Mouse (Mus musculus) CD4-positive, CD25-positive, alpha-beta regulatory T cell, adult 2 months (primary cell): ENCODE results near the gene Rhpn2.

Experiments used
- DNase-seq: peaks from one replicate; pipeline ENCODE4 v3.0.0-alpha.2; 2012; ENCODE audit warnings: low read depth, low spot score

Gene Rhpn2

DNA sequence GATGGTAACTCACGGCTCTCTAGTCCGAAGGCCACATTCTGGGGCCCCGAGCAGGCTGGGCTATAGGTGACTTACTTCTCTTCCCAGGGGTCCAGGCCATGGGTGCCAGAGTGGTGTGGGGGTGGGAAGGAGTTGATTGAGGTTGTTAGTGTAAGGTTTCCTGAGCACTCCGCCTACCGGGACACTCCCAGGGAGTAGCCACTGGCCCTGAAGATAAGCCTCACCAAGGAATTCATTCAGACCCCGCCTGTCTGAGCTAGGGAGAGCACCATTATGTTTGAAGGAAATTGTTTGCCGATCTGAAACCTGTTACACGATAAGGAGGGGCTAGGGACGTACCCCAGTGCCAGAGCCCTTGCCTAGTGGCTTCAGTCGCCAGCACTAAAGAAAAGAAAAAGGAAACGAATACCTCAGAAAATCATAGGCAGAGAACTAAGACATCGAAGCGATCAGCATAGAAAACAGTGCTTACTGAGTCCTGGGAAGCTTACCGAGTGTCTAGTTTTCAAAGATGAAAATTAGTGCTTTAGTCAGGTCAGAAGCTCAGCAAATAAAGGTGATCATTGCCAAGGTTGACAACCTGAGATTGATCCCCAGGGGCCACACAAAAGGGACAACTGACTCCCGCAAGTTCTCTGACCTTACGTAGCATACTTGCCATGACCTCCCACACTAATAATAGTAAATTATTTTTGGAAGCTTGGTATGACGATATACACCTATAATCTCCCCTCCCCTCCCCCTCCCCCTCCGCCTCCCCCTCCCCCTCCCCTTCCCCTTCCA, 14.1 kb downstream of the Rhpn2 start:
- DNase-seq = no peak

DNA sequence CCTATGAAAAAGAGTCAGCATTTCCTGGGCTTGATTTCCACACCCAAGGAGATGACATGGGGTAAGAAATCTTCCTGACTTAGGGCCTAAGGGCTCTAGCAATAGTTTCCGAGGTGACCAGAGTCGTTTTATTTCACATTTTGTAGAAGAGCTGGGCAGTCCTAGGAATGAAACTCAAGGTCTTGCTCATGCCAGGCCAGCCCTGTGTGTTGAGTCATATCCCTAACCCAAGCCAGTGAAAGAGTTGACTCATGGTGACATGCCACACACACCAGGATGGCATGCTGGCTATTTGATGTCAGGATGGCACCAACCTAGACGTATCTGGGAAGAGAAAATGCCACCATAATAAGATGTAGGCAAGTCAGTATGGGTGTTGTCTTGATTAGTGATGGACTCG, 15.1 kb downstream of the Rhpn2 start:
- no peak for DNase-seq

DNA sequence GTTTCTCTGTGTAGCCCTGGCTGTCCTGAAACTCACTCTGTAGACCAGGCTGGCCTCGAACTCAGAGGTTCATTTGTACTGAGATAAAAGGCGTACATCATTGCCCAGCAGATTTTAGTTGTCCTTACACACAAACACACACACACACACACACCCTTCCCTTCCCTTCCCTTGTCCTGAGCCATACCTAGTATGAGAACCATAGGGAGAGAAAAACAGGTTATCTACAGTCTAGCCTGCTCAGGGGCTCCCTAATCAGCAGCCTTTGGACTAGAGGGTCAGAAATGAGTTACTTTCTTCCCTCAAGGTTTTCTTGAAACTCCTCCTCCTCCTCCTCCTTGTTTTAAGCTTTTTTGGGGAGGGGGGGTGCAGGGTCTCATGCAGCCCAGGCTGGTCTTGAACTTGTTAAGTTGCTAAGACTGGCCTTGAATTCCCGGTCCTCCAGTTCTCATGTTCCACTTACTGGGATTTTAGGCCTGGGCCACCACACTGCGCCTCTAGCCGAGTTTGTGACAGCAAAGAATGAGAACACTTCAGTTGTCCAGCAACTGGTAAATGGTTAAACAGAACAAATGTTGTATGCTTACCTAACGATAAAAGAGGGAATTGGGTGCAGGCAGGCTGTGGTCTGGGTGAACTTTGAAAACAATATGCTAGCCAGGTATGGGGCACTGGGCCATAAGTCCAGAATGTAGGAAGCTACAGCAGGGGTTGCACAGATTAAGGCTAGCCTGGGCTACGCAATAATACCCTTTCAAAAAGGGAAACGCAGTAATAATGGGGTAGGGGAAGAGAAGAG, 16.1 kb downstream of the Rhpn2 start:
- DNase-seq = no peak

GRCm38 (mm10) chr7:35351155-35351554, 17.2 kb downstream of the Rhpn2 start:
- no peak for DNase-seq

DNA sequence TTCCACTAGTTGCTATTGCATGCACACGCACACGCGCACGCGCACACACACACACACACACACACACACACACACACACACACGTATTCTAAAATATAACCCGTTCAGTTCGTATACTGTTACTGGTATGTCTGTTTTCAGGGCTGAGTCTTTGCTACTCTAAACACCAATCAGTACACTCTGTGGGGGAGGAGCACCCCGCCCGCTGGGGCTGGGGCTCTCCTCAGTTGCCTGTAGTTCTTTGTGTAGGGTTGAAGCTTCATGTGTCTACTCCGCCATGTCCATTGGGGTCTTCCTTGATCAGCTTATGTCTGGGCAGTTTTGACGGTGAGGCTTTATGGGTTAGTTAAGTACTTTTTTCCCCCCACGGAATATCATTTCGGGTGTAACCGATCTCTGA, 19.3 kb downstream of the Rhpn2 start:
- no peak for DNase-seq

GRCm38 (mm10) chr7:35355303-35355872, 21.4 kb downstream of the Rhpn2 start:
- no peak for DNase-seq

DNA sequence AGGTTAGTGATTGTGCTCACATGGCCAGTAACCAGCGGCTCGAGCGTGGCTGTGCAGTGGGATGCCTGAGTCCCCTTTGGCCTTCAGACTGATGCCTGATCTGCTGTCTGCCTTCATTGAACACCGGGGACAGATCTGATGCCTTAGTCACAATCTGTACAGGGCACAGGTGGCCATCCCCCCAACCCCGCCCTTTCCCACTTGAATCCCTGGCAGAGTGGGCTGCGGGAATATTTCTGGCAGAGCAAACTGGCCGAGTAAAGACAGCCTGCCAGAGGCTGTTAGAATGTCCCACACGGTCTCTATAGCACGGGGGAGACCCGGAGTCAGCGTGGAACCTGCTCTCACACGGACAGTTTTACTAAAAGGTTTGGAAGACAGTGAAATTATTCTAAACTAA, 23.7 kb downstream of the Rhpn2 start:
- DNase-seq = no peak

DNA sequence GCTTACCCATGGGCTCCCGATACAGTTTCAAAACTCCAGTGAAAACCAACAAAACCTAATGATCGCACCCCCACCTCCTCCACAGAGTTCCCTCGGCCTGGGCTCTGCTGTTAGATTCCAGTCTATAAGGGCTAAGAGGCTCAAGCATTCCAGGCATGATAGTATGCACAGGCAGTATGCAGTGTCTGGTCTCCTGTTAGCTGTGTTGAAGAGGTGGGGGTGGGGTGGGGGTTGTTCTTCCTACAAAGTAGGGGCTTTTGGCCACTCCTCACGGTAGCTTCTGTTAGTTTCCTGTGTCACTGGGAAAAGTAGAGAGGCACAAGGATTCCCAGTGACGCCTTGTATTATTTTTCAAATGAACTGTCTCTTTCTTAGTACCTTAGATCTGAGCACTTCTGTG, 28.3 kb downstream of the Rhpn2 start:
- no peak for DNase-seq

DNA sequence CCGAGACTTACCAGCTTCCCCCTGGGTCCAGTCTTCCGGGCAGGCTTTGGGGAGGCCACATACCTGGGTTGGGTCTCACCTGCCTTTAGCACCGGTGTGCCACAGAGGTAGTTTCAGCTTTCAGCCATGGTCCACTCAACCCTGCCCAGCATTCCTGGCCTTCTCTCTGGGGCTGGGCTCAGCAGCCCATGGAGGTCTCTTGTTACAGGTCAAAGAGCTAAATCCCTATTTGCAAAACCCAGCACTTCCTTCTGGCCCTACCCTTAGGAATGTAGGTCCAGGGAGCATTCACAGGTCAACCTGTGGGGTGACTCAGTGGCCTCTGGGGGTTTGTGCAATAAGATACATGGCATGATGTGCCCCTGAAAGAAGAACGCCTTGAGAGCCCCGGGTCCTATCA, 28.9 kb downstream of the Rhpn2 start:
- DNase-seq = no peak

DNA sequence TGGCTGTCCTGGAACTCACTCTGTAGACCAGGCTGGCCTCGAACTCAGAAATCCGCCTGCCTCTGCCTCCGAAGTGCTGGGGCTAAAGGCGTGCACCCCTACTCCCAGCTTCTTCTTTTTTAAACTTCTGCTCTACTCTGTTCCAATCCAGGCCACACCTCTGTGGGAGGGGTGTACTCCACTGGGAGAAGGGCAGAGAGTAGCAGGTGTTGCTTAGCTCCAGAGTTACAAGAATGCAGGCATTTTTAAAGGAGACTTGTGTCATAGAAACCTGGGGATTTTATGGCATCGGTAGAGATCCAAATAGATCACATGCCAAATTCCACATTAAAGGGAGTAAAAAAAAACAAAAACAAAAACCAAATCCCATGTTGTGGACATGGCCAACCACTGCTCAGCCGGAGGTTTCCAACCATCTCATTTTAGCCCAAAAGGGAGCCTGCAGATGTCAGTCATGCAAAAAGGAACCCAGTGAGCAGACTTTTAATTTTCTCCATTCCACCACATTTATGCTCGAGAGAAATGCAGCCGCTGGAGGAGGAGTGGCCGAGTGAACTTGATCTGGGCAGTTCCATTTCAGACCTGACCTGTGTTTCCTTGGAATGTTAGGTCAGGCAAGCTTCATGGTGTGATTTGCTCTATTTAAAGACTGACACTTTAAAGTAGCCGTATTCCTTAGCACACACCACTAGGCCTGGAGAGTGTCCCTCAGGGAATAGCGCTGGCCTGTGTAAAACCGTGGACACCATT, 31.4 kb downstream of the Rhpn2 start:
- DNase-seq = no peak

GRCm38 (mm10) chr7:35371096-35371495, 37.1 kb downstream of the Rhpn2 start:
- DNase-seq = no peak

DNA sequence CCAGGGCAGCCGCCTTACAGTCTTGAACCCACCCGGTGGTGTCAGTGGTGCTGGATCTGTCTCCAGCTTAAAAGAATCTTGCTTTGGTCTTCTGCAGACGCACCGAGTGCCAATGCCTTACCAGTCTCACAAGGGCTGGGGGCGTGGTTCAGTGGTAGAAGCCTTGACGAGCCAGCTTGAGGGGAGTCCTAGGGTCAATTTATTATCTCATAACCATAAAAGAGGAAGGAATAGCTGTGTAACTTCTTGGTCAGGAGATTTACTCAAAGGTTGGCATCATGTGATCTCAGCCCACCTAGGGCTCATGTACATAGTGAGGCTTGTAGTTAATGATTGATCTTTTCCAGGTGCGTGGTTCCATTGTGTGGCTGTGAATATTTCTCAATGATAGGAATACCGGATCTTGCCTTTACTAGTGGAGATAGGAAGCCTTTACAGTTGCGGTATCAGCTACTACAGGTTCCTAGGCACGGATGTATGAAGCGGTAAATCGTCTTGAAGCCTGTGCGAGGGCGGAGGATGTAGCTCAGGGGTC, 38.6 kb downstream of the Rhpn2 start:
- no peak for DNase-seq

GRCm38 (mm10) chr7:35373146-35373989, 39.4 kb downstream of the Rhpn2 start:
- no peak for DNase-seq

GRCm38 (mm10) chr7:35374265-35374664, 40.3 kb downstream of the Rhpn2 start:
- no peak for DNase-seq

DNA sequence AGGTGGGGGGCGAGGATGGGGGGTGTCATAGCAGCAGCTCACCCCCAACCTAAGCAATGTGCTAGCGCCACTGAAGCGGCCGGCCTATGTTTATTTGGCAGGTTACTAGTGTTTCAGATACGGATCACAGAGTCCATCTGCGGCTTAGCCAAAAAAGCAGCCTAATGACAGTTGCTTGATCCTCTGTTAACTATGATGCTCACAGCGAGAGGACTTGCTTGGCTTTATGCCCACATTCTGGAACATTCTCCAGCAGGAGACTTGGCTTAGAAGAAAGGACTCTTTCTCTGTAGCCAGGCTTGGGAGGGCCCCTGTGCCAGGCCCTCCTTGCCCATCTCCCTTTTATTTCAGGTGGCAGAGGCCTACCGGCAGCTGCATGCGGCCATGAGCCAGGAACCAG, 42.7 kb downstream of the Rhpn2 start:
- no peak for DNase-seq

GRCm38 (mm10) chr7:35379492-35380119, 45.6 kb downstream of the Rhpn2 start:
- DNase-seq = no peak

GRCm38 (mm10) chr7:35380351-35380750, 46.4 kb downstream of the Rhpn2 start:
- DNase-seq = no peak

- DNase-seq = no peak
These were observed 47.9 kb downstream of the Rhpn2 start for GRCm38 (mm10) chr7:35381861-35382260.

- DNase-seq = no peak
These were observed 48.9 kb downstream of the Rhpn2 start for GRCm38 (mm10) chr7:35382706-35383353.

DNA sequence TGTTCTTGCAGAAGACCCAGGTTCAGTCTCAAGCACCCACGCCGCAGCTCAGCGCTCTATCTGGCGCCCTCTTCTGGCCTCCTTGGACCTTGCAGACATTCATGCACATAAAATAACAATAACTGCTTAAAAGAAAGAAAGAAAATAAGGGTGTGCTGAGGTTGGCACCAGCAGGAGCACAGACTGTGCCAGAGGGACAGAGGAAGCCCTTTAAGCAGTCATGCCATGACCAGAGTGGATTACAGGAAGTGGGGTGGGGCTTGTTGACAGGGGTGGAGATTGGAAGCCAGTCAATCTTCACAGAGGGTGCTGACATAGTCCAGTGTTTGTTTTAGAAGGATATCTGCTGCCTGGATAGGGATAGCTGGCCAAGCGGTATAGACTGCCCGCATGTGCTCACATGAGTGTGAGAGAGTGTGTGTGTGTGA, 52.6 kb downstream of the Rhpn2 start:
- DNase-seq = peak; percentile 25
